19 mouse cellular contexts compared by ENCODE assay signal in the genomic region with DNA sequence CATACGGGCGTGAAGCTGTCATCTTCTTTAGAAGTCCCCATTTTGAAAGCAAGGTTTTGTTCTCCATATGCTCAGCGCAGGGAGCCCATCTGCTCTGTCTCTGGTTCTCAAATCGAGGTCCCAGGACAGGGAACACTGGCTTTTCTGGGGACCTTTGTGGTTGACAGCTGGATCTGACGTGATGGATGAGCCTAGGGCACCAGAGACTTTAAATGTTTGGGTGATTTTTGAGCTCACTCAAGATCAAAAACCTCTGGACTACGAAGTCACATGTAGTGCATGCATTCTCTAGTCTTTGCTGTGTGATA.
A peak's percentile ranks its signal among the peaks of the same experiment; 100 is the strongest.
DNase-seq lines count a peak whose midpoint lies in the region; TF ChIP-seq lines count a peak whose summit lies in the region.
"Had no signal": no experiment of that assay in that cellular context is flagged by ENCODE, and none has a peak within 500 bp of the region (broad histone marks: within the 10 kb centered on the region; RNA-seq: fewer than 3 reads in every experiment).

No protein-coding gene starts in this region.

- DNase-seq in embryo, embryonic 10.5 days (ENCODE audit: low spot score) = peak; percentile 5
- DNase-seq in embryo, embryonic 11 days = no peak
- DNase-seq in layer of hippocampus, adult 2 months (ENCODE audit: low spot score in 2 of 2) = no peak
- no peak for DNase-seq in layer of hippocampus, adult 9-11 months
- peak; percentile 3 for DNase-seq in retina, embryonic 14.5 days (ENCODE audit: low spot score)
- no peak for DNase-seq in retina, postnatal 1 day
- no peak for DNase-seq in spleen, postnatal 36 days (ENCODE audit: low spot score in 2 of 2)
- DNase-seq: adrenal gland, postnatal 10 days; B cell, adult 2 months; cerebellum, adult 11-12 months; cerebellum, adult 9-10 months; cerebellum, postnatal 25 days; gastrocnemius, postnatal 36 days; heart, adult 11 months; heart, postnatal 36 days had no signal

- no peak for TF ChIP-seq CTCF in layer of hippocampus, adult 2 months (conservative IDR thresholded peaks at IDR 0.05)

- H3K27ac ChIP-seq in layer of hippocampus, adult 2 months = peak overlapping the region; percentile 36; the same call in 1 of the 2 replicates
- H3K27ac ChIP-seq: embryonic facial prominence, embryonic 12.5 days; forebrain, embryonic 15.5 days; heart, embryonic 13.5 days; intestine, embryonic 15.5 days had no signal

- H3K4me3 ChIP-seq in layer of hippocampus, adult 2 months = no peak overlapping the region
- H3K4me3 ChIP-seq: embryonic facial prominence, embryonic 12.5 days; forebrain, embryonic 15.5 days; heart, embryonic 13.5 days; intestine, embryonic 15.5 days had no signal

Comparison
In these comparisons a context has a peak if more than half of its experiments do, and no peak if none do; other contexts are left out.
1. DNase-seq: peak in embryo, embryonic 10.5 days (single experiment) and retina, embryonic 14.5 days (single experiment); none in embryo, embryonic 11 days (single experiment), layer of hippocampus, adult 2 months (0 of 2), layer of hippocampus, adult 9-11 months (single experiment), retina, postnatal 1 day (single experiment) and spleen, postnatal 36 days (0 of 2).